Mouse (Mus musculus): ENCODE measurements around the gene Nln.

Gene Nln

DNA sequence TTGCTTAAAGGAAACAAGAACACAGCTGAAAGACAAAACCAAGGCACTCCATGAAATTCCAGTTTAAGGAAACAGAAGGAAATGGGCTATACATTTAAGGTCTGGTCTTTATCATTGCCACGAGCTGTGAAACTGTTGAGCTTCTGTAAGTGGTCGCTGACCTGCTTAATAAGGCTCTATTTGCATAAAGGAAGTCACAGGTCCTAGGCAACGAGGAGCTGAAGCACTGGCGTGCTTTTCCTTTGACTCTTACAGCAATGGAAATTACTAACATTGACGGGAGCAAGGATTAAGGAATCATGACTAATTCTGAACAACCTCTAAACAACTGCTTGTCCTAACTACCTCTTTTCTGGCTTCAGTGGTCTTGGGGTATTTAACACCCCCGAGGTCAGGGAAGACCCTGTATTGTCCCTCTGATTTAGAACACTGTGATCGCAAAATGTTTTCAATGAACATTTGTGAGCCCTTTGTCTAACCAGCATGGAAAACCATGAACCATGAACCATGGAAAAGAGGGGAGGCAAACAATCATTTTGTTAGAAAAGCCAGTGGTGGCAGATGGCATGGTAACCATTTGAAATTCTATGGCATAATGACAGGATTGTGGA, 90.8 kb downstream of the Nln start:
- in situ Hi-C loops (cut with MboI, MseI) = no loop called here

DNA sequence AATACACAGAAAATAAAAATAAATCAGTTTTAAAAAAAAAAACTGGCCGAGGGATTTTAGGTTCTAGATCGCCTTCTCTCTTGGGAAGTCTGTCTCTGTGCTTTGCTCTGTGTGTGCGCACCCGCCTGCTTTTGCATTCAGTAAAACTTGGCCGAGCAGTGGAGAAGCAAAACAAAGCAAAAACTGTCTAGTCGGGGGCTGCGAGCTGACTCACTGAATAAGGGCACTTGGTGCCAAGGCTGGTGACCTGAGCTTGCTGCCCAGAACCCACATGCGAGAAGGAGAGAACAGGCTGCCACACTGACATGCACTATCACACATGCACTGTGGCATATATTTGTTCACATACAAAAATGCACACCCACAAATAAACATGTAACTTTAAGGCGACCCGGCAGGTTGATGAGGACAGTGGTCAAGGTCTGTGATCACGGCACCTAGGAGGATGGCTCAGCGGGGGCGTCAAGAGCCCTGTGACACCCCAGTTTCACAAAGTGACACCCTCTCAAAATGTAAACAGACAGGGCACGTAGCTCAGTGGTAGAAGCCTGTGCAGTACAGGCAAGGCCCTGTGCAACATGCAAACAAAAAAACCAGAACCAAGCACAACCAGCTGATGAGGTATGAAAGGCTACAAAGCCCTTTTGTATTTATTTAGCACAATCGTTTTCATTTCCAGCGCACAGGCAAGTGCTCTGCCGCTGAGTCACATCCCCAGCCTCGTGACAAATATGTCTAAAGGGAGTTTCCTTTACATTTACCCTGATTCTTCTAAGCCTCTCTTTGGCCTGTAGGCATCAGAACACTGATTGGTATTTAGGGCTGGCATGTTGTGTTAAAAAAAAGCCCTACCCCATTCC, 93.9 kb downstream of the Nln start:
- in situ Hi-C loops (cut with MboI, MseI) = no loop called here

DNA sequence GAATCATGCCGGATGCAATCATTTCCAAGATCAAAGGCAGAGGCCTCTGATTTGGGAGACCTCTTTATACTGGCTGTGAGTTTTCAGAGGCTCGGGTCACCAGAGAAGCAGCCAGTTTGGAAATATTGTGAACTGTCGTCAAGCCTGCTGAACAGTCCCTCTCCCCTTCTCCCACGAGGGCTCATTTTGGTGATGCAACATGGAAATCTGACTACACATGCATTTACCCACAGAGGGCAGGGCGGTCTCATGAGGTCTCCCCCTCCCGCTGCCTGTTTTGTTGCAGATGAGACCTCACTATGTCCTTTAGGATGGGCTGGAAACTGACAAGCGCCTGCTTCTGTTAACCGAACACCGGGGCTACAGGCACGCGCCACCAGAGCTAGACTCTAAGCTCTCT, 95.4 kb downstream of the Nln start:
- in situ Hi-C loops (cut with MboI, MseI) = no loop called here

DNA sequence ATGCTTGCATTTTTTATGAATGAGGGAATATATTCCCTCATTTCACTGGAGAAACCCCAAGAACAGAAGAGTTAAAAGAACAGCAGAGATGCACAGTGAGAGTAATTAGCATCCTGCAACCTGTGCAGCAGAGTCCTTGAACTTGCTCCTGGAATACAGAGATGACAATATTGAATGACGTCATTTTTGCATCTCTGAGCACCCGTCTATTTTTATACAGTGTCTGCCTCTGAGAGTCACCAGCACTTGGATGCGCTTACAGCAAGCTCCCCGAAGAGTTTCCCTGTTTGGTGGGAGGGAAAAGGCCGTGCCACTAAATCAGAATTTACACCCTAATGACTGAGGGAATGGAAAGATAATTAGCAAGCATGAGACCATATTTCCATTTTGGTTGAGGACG, 96.0 kb downstream of the Nln start:
- in situ Hi-C loops (cut with MboI, MseI) = no loop called here

DNA sequence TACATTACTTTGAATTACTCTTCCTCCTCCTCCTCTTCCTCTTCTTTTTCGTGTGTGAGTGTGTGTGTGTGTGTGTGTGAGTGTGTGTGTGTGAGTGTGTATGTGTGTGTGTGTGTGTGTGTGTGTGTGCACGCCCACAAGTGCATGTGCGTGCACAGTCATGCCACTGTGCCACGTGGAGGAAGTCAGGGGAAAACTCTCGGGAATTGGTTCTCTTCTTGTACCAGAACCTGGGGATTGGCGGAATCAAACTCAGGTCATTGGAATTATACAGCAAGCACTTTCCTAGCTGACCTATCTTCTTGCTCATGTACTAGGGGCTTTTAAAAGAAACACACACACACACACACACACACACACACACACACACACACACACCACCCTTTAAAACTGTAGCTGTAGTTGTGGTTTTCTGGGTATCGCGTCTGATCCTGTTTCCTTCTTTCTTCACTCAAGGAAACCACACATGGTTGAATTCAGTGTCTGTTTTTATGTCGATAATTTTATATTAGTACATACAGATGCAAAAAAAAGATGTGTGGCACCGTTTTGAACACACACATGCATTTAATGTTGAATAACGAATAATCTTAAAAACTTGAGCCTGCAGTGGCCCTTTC, 97.1 kb downstream of the Nln start:
- in situ Hi-C loops (cut with MboI, MseI) = no loop called here

DNA sequence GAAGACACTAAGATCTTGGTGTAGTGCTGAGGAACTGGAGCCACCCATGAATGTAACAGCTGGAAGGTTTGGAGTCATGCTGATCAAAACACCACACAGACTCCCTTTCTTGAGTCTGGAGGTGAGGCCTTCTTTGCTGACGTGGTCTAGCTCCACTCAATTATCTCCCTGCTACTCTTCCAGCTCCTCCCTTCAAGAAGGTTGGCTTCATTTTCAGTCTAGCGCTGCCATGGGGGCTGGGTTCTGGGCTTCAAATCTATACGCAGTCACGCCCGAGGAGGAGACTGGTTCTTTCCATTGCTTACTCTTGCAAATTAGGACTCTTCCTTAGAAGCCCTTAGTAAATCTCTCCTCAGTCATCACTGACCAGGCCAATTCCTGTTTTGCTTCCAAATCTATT, 98.1 kb downstream of the Nln start:
- in situ Hi-C loops (cut with MboI, MseI) = no loop called here

DNA sequence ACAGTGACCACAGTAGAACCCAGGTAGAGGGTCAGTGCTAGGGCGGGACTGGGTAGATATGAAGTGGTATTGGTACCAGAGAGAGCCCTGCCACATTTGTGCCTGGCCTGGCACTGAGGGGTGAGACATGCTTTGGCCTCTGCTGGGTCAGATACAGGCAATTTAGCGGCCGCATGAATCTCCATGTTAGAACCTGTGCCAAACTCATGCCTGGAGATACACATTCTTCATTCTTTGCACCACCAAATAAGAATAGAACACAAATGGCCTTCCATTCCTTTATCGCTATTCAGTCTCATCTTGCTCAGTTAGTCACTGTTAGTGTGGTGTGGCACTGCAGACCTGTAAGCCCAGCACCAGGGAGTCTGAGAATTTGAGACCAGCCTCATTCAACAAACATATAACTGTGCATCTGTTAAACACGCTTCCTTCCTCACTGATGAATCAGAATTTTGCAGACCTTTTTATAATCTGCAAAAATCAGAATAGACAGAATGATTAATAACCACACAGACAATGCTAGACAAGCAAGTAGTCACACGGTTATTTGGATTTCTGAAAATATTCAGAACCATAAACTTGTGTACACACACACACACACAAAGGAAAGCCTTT, 104.1 kb downstream of the Nln start:
- in situ Hi-C loops (cut with MboI, MseI) = no loop called here

DNA sequence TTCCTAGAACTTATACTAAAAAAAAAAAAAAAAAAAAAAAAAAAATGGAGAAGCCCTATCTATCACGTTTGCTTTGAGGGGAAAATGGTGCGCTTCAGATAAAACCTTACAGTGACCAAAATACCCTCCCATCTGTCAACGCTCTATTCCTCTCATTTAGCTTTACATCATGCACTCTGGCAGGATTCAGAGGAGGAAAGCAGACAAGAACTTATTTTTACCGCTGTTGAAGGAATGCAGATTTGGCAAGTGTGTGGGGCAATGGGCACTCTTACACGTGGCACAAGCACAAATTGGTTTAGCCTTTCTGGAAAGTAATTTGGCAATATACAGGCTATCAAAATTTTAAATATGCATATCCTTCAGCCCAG, 115.3 kb downstream of the Nln start:
- in situ Hi-C loops (cut with MboI, MseI) = no loop called here

DNA sequence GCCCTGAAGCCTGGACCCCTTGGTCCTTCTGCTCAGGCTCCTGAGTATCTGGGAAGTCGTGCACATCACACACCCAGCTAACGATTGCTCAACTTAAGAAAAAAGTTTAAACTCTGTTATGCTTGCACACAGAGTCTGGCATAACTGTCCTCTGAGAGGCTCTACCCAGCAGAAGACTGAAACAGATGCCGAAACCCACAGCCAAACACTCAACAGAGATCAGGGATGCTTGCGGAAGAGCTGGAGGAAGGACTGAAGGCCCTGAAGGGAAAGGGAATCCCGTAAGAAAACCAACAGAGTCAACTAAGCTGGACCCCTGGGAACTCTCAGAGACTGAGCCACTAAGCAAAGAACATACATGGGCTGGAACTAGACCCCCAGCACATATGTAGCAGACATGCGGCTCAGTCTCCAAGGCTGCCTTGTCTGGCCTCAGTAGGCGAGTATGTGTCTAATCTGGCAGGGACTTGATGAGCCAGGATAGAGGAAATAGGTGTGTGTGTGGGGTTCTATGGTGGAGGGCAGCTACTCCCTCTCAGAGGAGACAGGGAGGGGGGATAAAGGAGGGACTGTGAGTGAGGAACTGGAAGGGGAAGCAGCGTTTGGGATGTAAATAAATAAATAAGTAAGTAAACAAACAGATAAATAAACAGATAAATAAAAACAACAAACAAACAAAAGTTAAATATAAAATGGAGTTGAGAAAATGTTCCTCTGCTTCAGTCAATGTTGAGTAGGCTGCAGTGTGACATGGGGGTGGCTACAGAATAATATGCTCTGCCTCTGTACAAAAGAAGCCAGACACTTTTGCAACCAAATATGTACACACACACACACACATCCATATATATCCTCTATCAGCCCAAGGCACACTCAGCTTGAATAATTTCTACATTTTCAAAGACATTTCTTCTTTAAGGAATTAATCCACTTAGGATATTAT, 116.0 kb downstream of the Nln start:
- in situ Hi-C loops (cut with MboI, MseI) = no loop called here

DNA sequence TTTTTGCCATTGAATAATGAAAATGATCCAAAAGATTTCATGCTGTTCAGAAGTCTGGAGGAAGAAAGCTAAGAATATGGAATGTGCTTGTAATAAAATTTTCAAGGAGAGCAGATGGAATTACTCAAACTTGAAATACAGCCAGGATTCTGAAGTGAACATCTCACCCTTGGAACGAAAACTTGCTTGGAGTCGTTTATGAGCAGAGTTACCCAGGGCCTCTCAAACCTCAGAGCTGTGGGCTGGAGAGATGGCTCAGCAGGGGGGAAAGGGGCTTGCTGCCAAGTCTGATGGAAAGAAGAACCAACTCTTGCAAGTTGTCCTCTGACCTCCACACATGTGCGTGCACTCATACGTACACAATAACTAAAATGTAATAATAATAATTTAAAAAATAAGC, 122.8 kb downstream of the Nln start:
- in situ Hi-C loops (cut with MboI, MseI) = no loop called here

DNA sequence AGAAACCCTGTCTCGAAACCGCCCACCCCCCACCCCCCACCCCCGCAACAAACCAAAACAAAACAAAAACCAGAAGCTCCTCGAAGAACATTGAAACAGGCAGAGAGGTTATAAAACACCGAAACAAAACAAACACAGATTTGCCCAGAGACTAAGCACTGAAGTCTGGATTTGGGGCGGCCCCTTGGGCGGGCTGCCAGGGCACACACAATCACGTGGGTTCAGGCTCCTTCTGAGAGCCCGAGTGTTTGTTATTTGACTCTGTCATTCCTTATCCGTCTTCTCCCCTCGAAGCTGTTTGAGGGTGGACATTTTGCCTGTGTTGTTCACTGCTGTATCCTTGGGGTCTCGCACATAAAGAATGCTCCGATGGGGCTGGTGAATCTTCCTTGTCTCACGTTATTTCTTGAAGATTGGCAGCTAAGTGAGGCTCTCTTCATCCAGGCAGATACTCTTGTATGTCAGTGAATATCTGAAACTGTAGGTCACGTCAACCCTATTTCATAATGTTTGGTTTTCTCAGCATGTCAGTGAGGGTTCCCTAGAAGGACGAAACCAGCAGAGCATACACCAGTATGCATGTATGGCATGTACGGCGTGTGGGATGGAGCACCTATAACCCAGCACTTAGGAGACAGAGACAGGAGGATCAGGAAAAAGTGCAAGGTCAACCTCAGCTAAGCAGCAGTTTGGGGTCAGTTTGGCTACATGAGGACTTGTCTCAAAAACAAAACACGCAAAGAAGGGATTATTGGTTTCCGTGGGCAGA, 123.7 kb downstream of the Nln start:
- in situ Hi-C loops (cut with MboI, MseI) = no loop called here

DNA sequence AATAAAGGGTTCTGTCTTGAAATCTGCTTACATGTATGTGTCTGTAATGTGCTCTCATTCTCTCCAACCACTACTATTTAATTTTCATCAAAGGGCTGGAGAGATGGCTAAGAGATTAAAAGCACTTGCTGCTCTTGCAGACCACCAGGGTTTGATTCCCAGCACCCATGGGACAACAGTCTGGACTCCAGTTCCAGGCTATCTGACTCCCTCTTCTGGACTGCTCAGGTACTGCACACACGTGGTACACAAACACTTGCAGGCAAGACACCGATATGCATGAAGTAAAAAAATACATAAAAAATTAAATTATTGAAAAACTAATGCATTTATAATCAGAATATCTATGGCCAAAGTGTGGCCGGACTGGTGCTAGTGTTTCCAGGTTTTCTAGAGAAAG, 127.0 kb downstream of the Nln start:
- in situ Hi-C loops (cut with MboI, MseI) = no loop called here

DNA sequence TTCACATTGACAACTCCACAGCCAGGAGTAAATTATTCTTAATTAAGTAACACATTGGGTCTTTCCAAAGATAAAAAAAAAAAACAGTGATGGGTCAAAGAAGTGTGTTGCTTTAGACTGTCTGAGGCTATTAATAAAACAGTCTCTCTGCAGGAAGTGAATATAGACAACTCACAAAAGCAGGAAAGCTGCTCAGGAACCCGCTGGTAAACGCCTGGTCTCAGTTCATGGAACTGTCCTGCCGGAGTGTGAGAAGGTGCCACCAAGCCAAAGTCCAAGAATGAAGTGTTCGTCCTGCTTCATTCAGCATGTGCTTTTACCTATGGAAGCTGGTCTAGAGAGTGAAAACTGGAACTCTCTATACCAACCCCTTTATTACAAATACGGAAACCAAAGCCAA, 129.0 kb downstream of the Nln start:
- in situ Hi-C loops (cut with MboI, MseI) = no loop called here

DNA sequence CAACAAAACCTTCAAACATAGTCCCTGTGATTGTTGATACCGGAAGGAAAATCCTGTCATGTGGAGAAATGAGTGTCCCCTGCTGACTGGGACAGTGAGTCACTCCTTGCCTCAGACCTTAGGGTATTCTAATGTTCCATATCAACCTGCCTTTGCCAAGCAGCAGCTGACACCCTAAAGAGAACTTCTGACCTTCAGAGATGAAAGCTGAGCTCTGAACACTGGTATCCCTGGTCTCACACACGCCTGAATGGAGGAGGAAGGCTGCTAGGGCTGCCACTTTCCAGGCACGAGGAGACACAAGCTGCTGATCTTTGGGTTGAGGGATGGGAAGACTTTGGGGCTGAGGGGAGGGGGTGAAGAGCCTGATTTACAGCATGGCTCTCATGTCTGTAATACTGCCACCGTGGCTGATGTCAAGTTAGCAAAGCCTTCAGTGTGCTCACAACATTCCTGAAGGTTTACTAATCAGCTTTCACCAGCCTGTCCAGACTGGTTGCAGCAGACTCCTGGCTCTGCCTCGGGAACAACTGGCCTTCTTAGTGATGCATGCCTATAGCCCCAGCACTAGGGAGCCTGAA, 131.0 kb downstream of the Nln start:
- in situ Hi-C loops (cut with MboI, MseI) = no loop called here

DNA sequence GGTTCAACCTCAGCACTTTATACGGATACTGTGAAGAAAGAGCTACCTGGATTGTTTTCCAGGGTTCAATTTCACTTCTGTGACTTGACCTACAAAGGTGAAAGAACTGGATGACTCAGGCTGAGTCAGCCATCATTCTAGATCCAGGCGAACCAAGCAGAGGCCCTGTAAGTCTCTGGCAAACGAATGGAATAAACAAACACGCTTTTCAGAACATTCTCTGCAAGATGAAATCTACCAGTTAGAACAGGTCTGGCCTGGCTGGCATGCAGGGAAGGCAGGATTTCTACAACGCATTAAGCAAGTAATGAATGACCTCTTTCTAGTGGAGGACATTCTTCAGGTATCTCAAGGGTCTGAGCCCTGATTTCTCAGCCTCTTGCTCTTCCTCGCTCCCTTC, 131.6 kb downstream of the Nln start:
- in situ Hi-C loops (cut with MboI, MseI) = no loop called here

DNA sequence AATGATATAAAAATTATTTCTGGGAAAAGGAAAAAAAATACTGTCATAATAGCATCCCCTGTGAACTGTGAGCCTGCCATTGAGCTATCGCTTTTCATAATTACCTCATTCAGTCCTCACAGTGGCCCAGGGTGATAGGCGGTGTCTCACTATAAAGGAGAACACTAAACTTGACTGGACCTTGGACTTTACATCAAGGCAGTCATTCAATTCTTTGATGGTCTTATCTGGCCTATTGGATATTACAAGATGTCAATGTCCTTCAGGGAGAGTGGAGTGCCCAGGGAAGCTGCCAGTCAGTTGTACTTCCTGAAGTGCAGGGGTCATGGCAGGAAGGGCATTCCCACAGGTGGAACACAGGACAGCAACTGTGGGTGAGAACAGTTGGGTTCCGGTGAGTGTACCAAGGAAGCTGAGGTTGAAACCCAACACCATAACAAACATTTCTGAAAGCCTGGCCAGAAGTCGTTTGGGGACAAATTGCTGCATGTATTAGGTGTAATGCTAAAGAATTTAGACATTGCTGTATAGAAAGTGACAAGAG, 133.2 kb downstream of the Nln start:
- in situ Hi-C loops (cut with MboI, MseI) = no loop called here

DNA sequence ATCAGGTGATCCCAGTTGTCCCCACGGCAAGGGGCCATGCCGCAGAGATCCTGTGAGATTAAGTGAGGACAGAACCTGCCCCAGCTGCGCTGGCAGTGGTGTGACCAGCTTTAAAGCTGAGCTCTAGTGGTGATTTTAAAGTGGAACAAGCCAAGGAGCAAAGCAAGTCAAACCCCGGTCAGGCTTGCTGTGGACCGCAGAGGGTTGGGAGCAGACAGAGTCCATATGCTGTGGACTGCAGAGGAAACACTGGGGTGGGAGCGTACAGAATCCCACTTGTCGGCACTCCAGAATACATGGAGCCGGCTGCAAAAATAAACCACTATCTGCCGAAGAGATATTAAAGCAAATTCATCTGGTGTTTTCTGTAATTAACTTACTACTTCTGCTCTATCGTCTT, 134.3 kb downstream of the Nln start:
- in situ Hi-C loops (cut with MboI, MseI) = no loop called here

DNA sequence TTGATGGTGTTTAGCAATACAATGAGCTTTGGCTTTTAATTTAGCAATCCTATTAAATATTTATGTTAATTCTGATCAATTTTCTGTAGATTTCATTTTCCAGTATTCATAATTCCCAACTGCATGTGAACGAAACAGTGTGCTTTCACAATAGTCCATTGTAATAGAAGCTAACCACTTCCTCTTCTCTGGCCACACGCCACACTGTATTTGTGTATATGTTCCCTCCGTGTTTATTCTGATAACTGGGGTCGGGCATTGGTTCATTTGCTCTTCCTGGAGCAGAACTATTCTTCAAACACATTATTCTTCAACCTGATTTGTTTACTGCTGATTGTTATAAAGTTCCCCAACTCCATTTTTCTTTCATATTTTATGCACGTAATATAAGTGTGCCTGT, 135.4 kb downstream of the Nln start:
- in situ Hi-C loops (cut with MboI, MseI) = no loop called here

All from T-helper 2 cell (primary cell).